Mouse (Mus musculus): ENCODE results near the gene Hist1h2bc. TPM values are rescaled to one million over a fixed set of nuclear protein-coding genes. Genes with fewer than 3 reads are reported as not detected.

Hist1h2bc gene
- polyA plus RNA-seq, 1 experiment from 2014 or later = 29.3 TPM

- Histone ChIP-seq H3K9me3 (no peaks in the 10 kb centered on the region), H3K27me3 (no peaks in the 10 kb centered on the region), H3K4me3 (replicated peaks) (no peak overlapping the region), H3K27ac (no peak overlapping the region), H3K9ac (replicated peaks) (no peak overlapping the region), H3K36me3 (no peaks in the 10 kb centered on the region), H3K4me2 (no peak overlapping the region), H3K4me1 (replicated peaks) (peaks cover 10% of the 10 kb centered on the region; the same call in 1 of the 2 replicates)
- WGBS = 94% methylated on average over 7 of the region's 7 CpGs
- ATAC-seq (ENCODE audit: insufficient number of reproducible peaks, insufficient read depth, low FRiP score, low TSS enrichment, low read depth) = no peak
Measured at GRCm38 (mm10) chr13:23687907-23688306, 3.9 kb downstream of the Hist1h2bc start.

GRCm38 (mm10) chr13:23688956-23689355 is 5.0 kb downstream of the Hist1h2bc start:
- Histone ChIP-seq H3K36me3 (no peaks in the 10 kb centered on the region), H3K27ac (no peak overlapping the region), H3K4me3 (replicated peaks) (no peak overlapping the region), H3K4me2 (no peak overlapping the region), H3K9me3 (no peaks in the 10 kb centered on the region), H3K9ac (replicated peaks) (no peak overlapping the region), H3K4me1 (replicated peaks) (peaks cover 8% of the 10 kb centered on the region; the same call in 1 of the 2 replicates), H3K27me3 (no peaks in the 10 kb centered on the region)
- ATAC-seq (ENCODE audit: insufficient number of reproducible peaks, insufficient read depth, low FRiP score, low TSS enrichment, low read depth) = no peak
- WGBS = 95% methylated on average over 2 of the region's 2 CpGs

GRCm38 (mm10) chr13:23689459-23689858 is 5.5 kb downstream of the Hist1h2bc start:
- no peak for ATAC-seq (ENCODE audit: insufficient number of reproducible peaks, insufficient read depth, low FRiP score, low TSS enrichment, low read depth)

GRCm38 (mm10) chr13:23693856-23694440 is 9.9 kb downstream of the Hist1h2bc start:
- ATAC-seq (ENCODE audit: insufficient number of reproducible peaks, insufficient read depth, low FRiP score, low TSS enrichment, low read depth) = no peak
- H3K27ac ChIP-seq = no peak overlapping the region
- H3K4me3 ChIP-seq (replicated peaks) = no peak overlapping the region
- H3K4me1 ChIP-seq (replicated peaks) = peaks cover 13% of the 10 kb centered on the region
- no peak overlapping the region for H3K4me2 ChIP-seq
- H3K9ac ChIP-seq (replicated peaks) = no peak overlapping the region
- H3K27me3 ChIP-seq = no peaks in the 10 kb centered on the region
- WGBS = 77% methylated on average over 6 of the region's 6 CpGs
- no peaks in the 10 kb centered on the region for H3K36me3 ChIP-seq
- H3K9me3 ChIP-seq = no peaks in the 10 kb centered on the region

More at GRCm38 (mm10) chr13:23689459-23689858, 5.5 kb downstream of the Hist1h2bc start:
- Histone ChIP-seq H3K4me2 (no peak overlapping the region), H3K4me1 (replicated peaks) (peaks cover 8% of the 10 kb centered on the region; the same call in 1 of the 2 replicates), H3K4me3 (replicated peaks) (no peak overlapping the region), H3K9ac (replicated peaks) (no peak overlapping the region), H3K9me3 (no peaks in the 10 kb centered on the region), H3K27me3 (no peaks in the 10 kb centered on the region), H3K27ac (no peak overlapping the region), H3K36me3 (no peaks in the 10 kb centered on the region)
- WGBS = 75% methylated on average over 2 of the region's 2 CpGs

- Histone ChIP-seq H3K36me3 (no peaks in the 10 kb centered on the region), H3K9ac (replicated peaks) (no peak overlapping the region), H3K4me1 (replicated peaks) (peaks cover 16% of the 10 kb centered on the region), H3K9me3 (no peaks in the 10 kb centered on the region), H3K27ac (no peak overlapping the region), H3K4me3 (replicated peaks) (no peak overlapping the region), H3K4me2 (no peak overlapping the region), H3K27me3 (no peaks in the 10 kb centered on the region)
- 94% methylated on average over 9 of the region's 9 CpGs for WGBS
- ATAC-seq (ENCODE audit: insufficient number of reproducible peaks, insufficient read depth, low FRiP score, low TSS enrichment, low read depth) = no peak
Measured at GRCm38 (mm10) chr13:23694956-23695355, 11.0 kb downstream of the Hist1h2bc start.

GRCm38 (mm10) chr13:23695514-23695913 is 11.5 kb downstream of the Hist1h2bc start, which contains the start of gene Hist1h1t:
TSS of gene Hist1h1t (plus strand) at chr13:23695814.
- peak within 1 kb of the TSS; percentile 82 for H3K27ac ChIP-seq
- peaks cover 16% of the 10 kb centered on the region for H3K4me1 ChIP-seq (replicated peaks)
- H3K4me2 ChIP-seq = peak within 1 kb of the TSS; percentile 33
- ATAC-seq (ENCODE audit: insufficient number of reproducible peaks, insufficient read depth, low FRiP score, low TSS enrichment, low read depth) = no peak
- H3K4me3 ChIP-seq (replicated peaks) = 0 out of 2 replicates have a peak within 1 kb of the TSS, but pooled peaks have one; percentile 1
- no peaks in the 10 kb centered on the region for H3K27me3 ChIP-seq
- no peaks in the 10 kb centered on the region for H3K9me3 ChIP-seq
- no peak within 1 kb of the TSS for H3K9ac ChIP-seq (replicated peaks)
- H3K36me3 ChIP-seq = no peaks in the 10 kb centered on the region
- 58% methylated on average over 9 of the region's 13 CpGs for WGBS

- no peaks in the 10 kb centered on the region for H3K9me3 ChIP-seq
- 49% methylated on average over 15 of the region's 15 CpGs for WGBS
- ATAC-seq (ENCODE audit: insufficient number of reproducible peaks, insufficient read depth, low FRiP score, low TSS enrichment, low read depth) = no peak
- peak overlapping the region; percentile 82 for H3K27ac ChIP-seq
- no peaks in the 10 kb centered on the region for H3K36me3 ChIP-seq
- H3K27me3 ChIP-seq = no peaks in the 10 kb centered on the region
- H3K4me1 ChIP-seq (replicated peaks) = peaks cover 19% of the 10 kb centered on the region
- H3K4me3 ChIP-seq (replicated peaks) = 0 out of 2 replicates have a peak overlapping the region, but pooled peaks have one; percentile 1
- peak overlapping the region; percentile 33 for H3K4me2 ChIP-seq
- H3K9ac ChIP-seq (replicated peaks) = no peak overlapping the region
Measured at GRCm38 (mm10) chr13:23696061-23696474, 12.1 kb downstream of the Hist1h2bc start.

- no peaks in the 10 kb centered on the region for H3K9me3 ChIP-seq
- peak overlapping the region; percentile 47 for H3K4me3 ChIP-seq (replicated peaks)
- H3K27me3 ChIP-seq = no peaks in the 10 kb centered on the region
- peak overlapping the region; percentile 95 for H3K27ac ChIP-seq
- peak overlapping the region; percentile 70 for H3K9ac ChIP-seq (replicated peaks)
- under 1% methylated on average over 27 of the region's 32 CpGs for WGBS
- peaks cover 19% of the 10 kb centered on the region for H3K4me1 ChIP-seq (replicated peaks)
- ATAC-seq (ENCODE audit: insufficient number of reproducible peaks, insufficient read depth, low FRiP score, low TSS enrichment, low read depth) = peak; percentile 45
- H3K36me3 ChIP-seq = no peaks in the 10 kb centered on the region
- H3K4me2 ChIP-seq = peak overlapping the region; percentile 71
Measured at GRCm38 (mm10) chr13:23697491-23698299, 13.7 kb downstream of the Hist1h2bc start.

- Histone ChIP-seq H3K9me3 (no peaks in the 10 kb centered on the region), H3K4me3 (replicated peaks) (peak within 1 kb of the TSS; percentile 47), H3K27me3 (no peaks in the 10 kb centered on the region), H3K9ac (replicated peaks) (peak within 1 kb of the TSS; percentile 70), H3K27ac (peak within 1 kb of the TSS; percentile 95), H3K36me3 (no peaks in the 10 kb centered on the region), H3K4me1 (replicated peaks) (peaks cover 19% of the 10 kb centered on the region), H3K4me2 (peak within 1 kb of the TSS; percentile 71)
- peak; percentile 96 for ATAC-seq (ENCODE audit: insufficient number of reproducible peaks, insufficient read depth, low FRiP score, low TSS enrichment, low read depth)
- 0% methylated on average over 22 of the region's 22 CpGs for WGBS
Measured at GRCm38 (mm10) chr13:23698300-23698693, 14.3 kb downstream of the Hist1h2bc start, which contains the start of gene Hist1h4c. TSS of gene Hist1h4c (minus strand) at chr13:23698454.

- Histone ChIP-seq H3K9me3 (no peaks in the 10 kb centered on the region), H3K27ac (peak overlapping the region; percentile 89), H3K4me3 (replicated peaks) (no peak overlapping the region), H3K4me2 (peak overlapping the region; percentile 37), H3K27me3 (no peaks in the 10 kb centered on the region), H3K36me3 (no peaks in the 10 kb centered on the region), H3K4me1 (replicated peaks) (peaks cover 19% of the 10 kb centered on the region), H3K9ac (replicated peaks) (no peak overlapping the region)
- no peak for ATAC-seq (ENCODE audit: insufficient number of reproducible peaks, insufficient read depth, low FRiP score, low TSS enrichment, low read depth)
- WGBS = 77% methylated on average over 6 of the region's 6 CpGs
Measured at GRCm38 (mm10) chr13:23698996-23699395, 15.0 kb downstream of the Hist1h2bc start.

GRCm38 (mm10) chr13:23699767-23700166 is 15.8 kb downstream of the Hist1h2bc start:
- ATAC-seq (ENCODE audit: insufficient number of reproducible peaks, insufficient read depth, low FRiP score, low TSS enrichment, low read depth) = no peak
- Histone ChIP-seq H3K9me3 (no peaks in the 10 kb centered on the region), H3K4me1 (replicated peaks) (peaks cover 19% of the 10 kb centered on the region), H3K4me3 (replicated peaks) (no peak overlapping the region), H3K27me3 (no peaks in the 10 kb centered on the region), H3K4me2 (no peak overlapping the region), H3K36me3 (no peaks in the 10 kb centered on the region), H3K9ac (replicated peaks) (no peak overlapping the region), H3K27ac (no peak overlapping the region)
- 71% methylated on average over 3 of the region's 3 CpGs for WGBS
